Mouse (Mus musculus) small intestine, adult 2 months (tissue): ENCODE measurements around the gene Gtf2h3.

Source experiments
- CTCF ChIP-seq: fragments of 200-500 bp; IDR thresholded peaks from 2 replicates; pipeline ENCODE4 v1.5.1; 2012; ENCODE audit warnings: low read depth, mild to moderate bottlenecking, control low read depth, inconsistent platforms, low read length, moderate library complexity, mixed read lengths; ENCODE audit not compliant: insufficient replicate concordance, insufficient read length; ENCODE audit errors: extremely low read depth
- POLR2A ChIP-seq: fragments of 200-500 bp; IDR thresholded peaks from 2 replicates; pipeline ENCODE4 v1.6.1; 2012; ENCODE audit warnings: low read depth, mild to moderate bottlenecking, control low read depth, inconsistent platforms, low read length, moderate library complexity

- TF ChIP-seq POLR2A: no peak
- no peak for TF ChIP-seq CTCF
These were observed 3.5 kb upstream of the Gtf2h3 start for GRCm38 (mm10) chr5:124575467-124575866.
